Mouse (Mus musculus) spleen, embryonic (tissue): ENCODE measurements around the gene Phactr4.
"Not testable (repeated sequence)": the region's sequence is repeated elsewhere in the genome, so short reads cannot be mapped to it uniquely, and the experiment has no call there.

Experiments
- CTCF ChIA-PET: fragments of 350-600 bp; sonication (Branson Sonifier 250); formaldehyde crosslinking; loops from one replicate; lab custom pipeline; 2022; lab: Charles Lee

Gene Phactr4

GRCm38 (mm10) chr4:132413257-132413656 is 9.0 kb downstream of the Phactr4 start:
- CTCF ChIA-PET, result not testable (repeated sequence)

DNA sequence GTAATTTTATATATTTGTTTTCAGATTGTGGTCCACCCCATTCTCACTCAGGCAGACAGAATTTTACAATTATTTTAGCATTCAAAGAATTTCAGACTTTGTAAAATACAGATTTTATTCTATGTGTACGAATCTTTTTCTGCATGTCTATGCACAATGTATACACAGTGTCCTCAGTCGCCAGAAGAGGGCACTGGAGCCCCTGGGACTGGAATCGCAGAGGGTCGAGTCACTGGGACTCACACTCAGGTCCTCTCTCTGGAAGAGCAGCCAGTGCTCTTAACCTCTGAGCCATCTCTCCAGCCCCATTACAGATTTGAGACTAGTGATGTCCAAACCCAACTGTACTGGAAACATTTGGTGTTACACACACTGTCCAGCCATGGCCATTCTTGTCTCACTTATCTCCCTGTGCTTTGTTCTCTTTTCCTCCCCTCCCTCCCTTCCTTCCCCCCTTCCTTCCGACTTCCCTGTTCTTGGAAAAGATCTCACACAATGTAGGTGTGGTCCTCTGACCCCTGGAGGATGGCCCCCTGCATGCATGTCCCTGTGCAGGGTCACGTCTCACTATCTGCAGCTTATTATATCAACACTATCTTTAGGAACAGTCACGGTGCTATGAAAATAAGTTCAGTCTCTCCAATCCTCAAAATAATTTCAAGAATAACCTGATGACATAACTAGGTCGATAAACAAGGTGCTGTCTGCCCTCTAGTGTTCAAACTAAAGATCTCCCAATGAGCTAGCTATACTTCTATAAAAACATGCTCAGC is 10.8 kb downstream of the Phactr4 start:
- CTCF ChIA-PET, result no interaction called here

DNA sequence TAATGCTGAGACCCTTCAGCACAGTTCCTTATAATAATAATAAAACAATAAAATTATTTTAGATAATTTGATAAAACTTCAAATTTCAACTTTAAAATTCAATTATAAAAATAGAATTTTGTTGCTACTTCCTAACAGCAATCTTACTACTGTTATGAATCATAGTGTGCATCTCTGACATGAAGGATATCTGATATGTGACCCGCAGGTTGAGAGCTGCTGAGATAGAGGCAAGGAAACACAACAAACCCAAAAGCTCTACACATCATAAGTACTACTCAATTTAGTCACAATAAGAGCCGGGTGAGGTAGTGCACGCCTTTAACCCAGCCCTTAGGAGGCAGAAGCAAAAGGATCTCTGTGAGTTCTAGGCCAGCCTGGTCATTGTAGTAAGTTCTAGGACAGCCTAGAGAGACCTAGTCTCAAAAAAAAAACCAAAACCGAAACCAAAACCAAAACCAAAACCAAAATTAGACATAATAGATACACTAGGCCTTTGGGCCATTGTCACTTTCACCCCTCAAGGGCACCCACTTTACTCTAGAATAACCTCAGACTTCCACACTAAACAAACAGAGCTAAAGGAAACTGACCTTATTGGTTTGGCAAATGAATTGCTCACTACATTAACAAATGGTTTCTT is 12.6 kb downstream of the Phactr4 start:
- CTCF ChIA-PET, result interaction anchor here (0.7 kb wide), 1 partner anchor 837 kb away, joined by 5 read pairs; no protein-coding TSS in a partner anchor

DNA sequence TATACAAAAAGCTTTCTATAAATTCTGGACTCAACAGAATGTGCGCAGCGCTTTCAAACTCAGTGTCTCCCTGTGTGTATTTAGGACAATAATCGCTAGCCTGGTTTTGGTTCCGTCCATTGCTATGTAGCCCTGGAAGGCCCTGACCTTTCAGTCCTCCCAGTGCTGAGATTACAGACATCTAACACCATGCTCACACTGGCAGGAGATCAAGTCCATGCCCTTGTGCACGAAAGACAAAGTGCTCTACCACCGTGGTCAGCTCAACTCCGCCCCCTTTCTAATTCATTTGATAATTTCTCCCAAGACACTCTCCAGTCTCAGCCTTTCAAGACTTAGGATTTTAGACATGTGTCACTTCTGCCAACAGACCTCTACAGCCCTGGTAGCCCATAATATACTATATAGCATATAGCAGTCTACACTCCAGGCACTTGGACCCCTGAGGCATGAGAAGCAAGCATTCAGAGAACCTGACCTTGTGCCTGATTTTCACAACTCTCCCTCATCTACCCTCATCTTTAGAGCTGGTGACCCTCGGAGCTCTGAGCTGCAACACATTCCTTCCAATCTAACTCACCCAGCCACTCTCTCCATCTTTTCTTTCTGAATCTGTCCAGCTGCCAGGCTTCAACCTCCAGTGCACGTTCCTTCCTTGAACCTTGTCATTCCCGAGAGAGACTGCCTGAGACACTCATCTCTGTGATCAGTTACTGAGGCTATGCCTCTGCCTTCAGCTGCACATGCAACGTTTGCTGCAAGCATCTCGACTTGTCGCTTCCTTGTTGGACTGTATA is 15.7 kb downstream of the Phactr4 start:
- CTCF ChIA-PET, result interaction anchor here (1.0 kb wide), 1 partner anchor 10 kb away, joined by 3 read pairs; no protein-coding TSS in a partner anchor

DNA sequence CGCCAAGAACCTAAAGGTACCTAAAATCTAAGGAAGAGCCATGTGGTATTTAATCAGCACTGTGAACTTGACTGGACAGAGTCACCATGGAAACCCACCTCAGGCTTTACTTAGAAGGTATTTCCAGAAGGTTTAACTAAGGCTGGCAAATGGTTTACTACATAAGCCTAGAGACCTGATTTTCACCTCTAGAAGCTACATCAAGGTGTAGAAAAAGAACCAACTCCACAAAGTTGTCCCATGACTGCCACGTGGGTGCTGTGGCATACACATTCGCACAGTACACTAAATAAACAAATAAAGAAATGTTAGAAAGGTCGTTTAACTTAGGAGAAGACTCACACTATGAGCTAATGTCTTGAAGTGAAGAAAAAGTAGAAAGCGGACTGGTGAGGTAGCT is 17.7 kb downstream of the Phactr4 start:
- CTCF ChIA-PET, result no interaction called here

DNA sequence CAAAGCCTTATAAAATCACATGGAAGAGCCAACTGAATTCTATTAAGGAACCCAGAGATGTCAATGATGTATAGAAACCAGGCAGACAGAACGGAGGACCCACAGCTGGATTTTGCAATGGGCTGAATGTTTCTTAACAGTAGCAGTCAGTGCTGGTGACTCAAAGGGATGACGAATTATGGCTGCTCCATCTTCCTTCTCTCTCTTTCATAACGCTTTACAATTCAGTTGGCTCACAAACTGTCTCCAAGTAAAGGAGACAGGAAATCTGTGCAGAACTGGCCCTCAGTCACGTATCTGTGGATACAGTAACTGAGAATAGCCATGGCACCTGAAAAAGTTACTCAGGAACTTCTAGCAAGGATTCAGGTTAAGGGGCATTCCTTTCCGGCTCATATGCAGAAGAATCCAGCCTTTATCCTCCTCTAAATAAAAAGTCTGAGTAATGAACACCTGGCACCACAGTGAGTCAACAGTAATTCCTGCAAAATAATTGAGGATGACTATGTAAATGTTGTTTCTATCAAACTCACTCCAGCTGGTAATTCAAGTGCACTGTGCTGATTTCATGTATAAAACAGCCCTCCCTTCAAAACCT is 19.1 kb downstream of the Phactr4 start:
- CTCF ChIA-PET, result no interaction called here

DNA sequence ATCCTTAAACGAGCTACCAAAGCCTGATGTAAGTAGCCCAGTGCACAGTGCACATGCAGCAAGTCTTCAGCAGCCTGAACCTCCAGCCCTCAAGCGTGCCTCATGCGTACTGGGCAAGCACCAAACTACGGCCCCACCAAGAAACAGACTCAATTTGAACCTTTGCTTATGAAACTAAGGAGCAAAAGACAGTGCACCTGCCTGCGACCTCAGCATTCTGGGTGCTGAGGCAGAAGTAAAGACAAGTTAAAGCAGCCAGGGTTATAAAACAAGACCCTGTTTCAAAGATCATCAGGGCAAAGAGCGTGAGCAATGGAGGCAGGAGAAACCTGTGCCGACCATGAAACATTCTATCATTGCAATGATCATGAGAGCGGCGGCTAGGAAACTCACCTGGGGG is 21.3 kb downstream of the Phactr4 start:
- CTCF ChIA-PET, result interaction anchor here (0.6 kb wide), 1 partner anchor 24 kb away, joined by 3 read pairs; no protein-coding TSS in a partner anchor

GRCm38 (mm10) chr4:132398863-132399262 is 23.4 kb downstream of the Phactr4 start:
- CTCF ChIA-PET, result no interaction called here

GRCm38 (mm10) chr4:132398045-132398774 is 24.1 kb downstream of the Phactr4 start:
- CTCF ChIA-PET, result no interaction called here

DNA sequence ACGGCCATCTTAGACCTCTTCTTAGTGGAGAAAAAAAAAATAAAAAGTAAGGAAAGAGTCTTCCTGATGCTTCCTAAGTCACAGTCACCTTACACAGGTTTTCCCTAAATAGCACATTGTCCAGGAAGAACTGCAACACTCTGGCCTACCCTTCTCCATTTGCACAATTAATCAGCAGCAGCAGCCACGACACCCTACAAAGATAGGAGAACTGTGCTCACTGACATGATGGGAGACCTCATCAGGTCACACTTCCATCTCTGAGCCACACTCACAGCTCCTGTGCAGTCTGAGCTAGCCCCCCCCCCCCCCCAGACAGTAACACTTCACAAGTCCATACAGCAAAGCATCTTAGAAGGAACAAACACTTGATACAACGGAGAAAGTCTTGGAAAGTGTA is 25.2 kb downstream of the Phactr4 start:
- CTCF ChIA-PET, result no interaction called here

DNA sequence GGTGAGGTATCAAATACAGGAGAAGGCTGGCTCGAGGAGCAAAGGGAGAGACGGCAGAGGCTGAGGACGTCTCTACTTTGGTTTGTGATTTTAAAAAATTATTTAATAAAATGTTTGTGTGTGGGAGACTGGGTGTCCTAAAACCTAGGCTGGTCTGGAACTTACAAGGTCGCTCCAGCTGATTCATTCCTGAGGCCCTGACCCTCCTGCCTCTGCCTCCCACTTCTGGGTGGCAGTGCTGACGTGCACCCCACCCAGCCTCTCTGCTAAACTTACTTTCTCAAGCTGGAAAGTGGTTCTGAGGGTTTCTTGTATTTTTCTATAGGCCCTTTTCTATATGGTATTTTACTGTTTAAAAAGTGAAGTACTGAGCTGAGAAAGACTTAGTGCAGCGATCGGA is 26.0 kb downstream of the Phactr4 start:
- CTCF ChIA-PET, result no interaction called here

- CTCF ChIA-PET, result no interaction called here
Observed at GRCm38 (mm10) chr4:132391063-132391740, 31.1 kb downstream of the Phactr4 start.

GRCm38 (mm10) chr4:132389302-132389701 is 33.0 kb downstream of the Phactr4 start:
- CTCF ChIA-PET, result no interaction called here

GRCm38 (mm10) chr4:132387617-132388016 is 34.7 kb downstream of the Phactr4 start:
- CTCF ChIA-PET, result no interaction called here

DNA sequence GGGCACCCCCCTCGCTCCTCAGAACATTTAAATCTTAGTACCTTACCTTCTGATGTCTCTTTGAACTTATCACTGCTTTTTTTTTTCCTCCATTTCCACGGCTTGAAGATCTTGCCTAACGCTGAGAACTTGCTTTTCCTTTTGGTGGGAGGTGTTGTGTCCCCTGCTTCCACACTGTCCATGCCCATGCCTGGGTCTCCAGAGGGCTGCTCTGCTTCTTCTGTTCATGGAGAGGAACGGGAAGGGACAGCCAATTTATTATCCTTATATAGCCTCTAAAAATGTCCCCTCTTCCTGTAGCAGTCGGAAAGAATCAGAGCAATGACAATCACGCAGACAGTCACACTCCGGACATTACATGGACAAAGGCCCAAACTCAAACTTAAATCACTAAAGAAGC is 35.4 kb downstream of the Phactr4 start:
- CTCF ChIA-PET, result no interaction called here

- CTCF ChIA-PET, result interaction anchor here (0.6 kb wide), 1 partner anchor 554 kb away, joined by 8 read pairs; no protein-coding TSS in a partner anchor
Observed at GRCm38 (mm10) chr4:132385771-132386410, 36.4 kb downstream of the Phactr4 start.

- CTCF ChIA-PET, result no interaction called here
Observed at GRCm38 (mm10) chr4:132383455-132383854, 38.8 kb downstream of the Phactr4 start.

DNA sequence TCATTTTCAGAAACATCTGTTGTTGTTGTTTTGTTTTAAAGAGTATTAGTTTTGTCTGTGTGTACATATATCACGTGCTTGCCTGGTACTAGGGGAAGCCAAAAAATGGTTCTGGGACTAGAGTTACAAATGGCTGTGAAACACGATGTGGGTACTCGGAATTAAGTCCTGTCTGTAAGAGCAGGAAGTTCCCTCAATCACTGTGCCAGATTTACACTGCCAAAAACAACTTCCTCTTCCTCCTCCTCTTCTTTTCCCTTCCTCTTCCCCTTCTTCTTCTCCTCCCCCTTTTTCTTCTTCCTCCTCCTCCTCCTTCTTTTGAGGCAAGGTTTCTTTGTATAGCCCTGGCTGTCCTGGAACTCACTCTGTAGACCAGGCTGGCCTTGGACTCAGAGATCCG is 40.0 kb downstream of the Phactr4 start:
- CTCF ChIA-PET, result no interaction called here

- CTCF ChIA-PET, result interaction anchor here (0.6 kb wide), 1 partner anchor 15 kb away, joined by 7 read pairs; no protein-coding TSS in a partner anchor
Observed at GRCm38 (mm10) chr4:132380965-132381616, 41.2 kb downstream of the Phactr4 start.
